Mouse (Mus musculus) C2C12 (cell line): ENCODE data around the gene Ubfd1.

Experiments used
- CEBPB ChIP-seq: IDR thresholded peaks from one replicate; pipeline ENCODE4 v1.6.1; 2011; ENCODE audit warnings: low read depth, mild to moderate bottlenecking, control low read depth, moderate library complexity
- CTCF ChIP-seq: IDR thresholded peaks from one replicate; pipeline ENCODE4 v1.5.1; 2011; ENCODE audit not compliant: control insufficient read depth, insufficient read depth, insufficient read length
- FOSL1 ChIP-seq: IDR thresholded peaks from one replicate; pipeline ENCODE4 v1.8.0; 2011; ENCODE audit warnings: mild to moderate bottlenecking, low read length; ENCODE audit not compliant: poor library complexity, insufficient read depth, severe bottlenecking
- MAX ChIP-seq: IDR thresholded peaks from one replicate; pipeline ENCODE4 v1.6.1; 2011; ENCODE audit warnings: mild to moderate bottlenecking, control low read depth
- MYOD1 ChIP-seq: IDR thresholded peaks from one replicate; pipeline ENCODE4 v1.6.1; 2011; ENCODE audit warnings: low read depth; ENCODE audit not compliant: control insufficient read depth, insufficient read length
- MYOG ChIP-seq: IDR thresholded peaks from one replicate; pipeline ENCODE4 v1.6.1; 2011; ENCODE audit not compliant: control insufficient read depth, insufficient read length; ENCODE audit errors: extremely low read depth
- USF1 ChIP-seq: IDR thresholded peaks from one replicate; pipeline ENCODE4 v1.6.1; 2011; ENCODE audit warnings: low read depth, mild to moderate bottlenecking, control low read depth, moderate library complexity

- TF ChIP-seq CTCF (no peak), MAX (no peak), USF1 (no peak), MYOD1 (no peak), MYOG (no peak), CEBPB (no peak), FOSL1 (no peak)
These were observed 60.0 kb downstream of the Ubfd1 start for GRCm38 (mm10) chr7:122126946-122127345.
